16 mouse cellular contexts compared by ENCODE assay signal in the genomic region with DNA sequence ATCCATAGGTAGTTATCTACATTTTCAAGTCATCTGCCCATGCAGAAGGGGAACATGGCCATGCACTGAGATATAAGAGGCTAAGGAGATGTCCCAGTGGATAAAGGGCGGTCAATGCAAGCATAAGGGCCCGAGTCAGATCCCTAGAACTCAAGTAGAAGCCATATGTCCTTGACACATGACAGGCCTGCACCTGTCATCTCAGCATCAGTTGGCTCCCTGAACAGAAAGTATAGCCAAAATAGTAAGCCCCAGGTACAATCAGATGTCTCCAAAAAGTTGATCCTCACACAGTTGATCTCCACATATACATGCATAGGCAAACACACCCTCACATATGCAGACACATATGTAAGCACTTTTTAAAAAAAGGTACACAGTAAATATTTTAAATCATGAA.
"Had no signal": no experiment of that assay in that cellular context is flagged by ENCODE, and none has a peak within 500 bp of the region (broad histone marks: within the 10 kb centered on the region; RNA-seq: fewer than 3 reads in every experiment).

No protein-coding gene starts in this region.

- DNase-seq: heart, postnatal 10 days; heart, postnatal 14 days; heart, postnatal 36 days; heart, postnatal 4 days; kidney, adult 11 months; kidney, adult 18-20 months; kidney, adult 2 months; kidney, adult 8-10 months; kidney, adult 9 months; kidney, postnatal 10 days; kidney, postnatal 14 days; kidney, postnatal 25 days; kidney, postnatal 36 days; kidney, postnatal 4 days; layer of hippocampus, adult 9-11 months; layer of hippocampus, postnatal 36 days had no signal
